In the genomic region with DNA sequence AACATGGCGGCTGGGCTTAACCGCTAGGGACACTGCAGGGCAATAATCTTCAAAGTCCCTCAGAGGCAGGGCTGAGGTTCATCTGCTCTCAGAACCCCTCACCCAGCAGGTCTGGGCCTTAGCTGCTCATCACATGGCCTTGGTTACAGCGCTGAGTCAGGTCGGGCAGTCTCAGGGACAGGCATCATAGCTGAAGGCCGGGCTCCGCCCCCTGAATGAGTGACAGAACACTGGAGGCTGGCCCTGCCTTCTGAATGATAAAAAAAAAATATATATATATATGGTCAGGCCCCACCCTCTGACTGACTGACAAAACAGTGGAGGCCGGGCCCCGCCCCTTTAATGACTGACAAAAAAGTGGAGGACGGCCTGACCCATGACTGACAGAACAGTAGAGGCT, we compare ENCODE assay signal across 9 mouse cellular contexts. TPM values are rescaled to one million over a fixed set of nuclear protein-coding genes. Genes with fewer than 3 reads are reported as not detected.
DNase-seq lines count a peak whose midpoint lies in the region; ATAC-seq and TF ChIP-seq lines count a peak whose summit lies in the region.
"Had no signal": no experiment of that assay in that cellular context is flagged by ENCODE, and none has a peak within 500 bp of the region (broad histone marks: within the 10 kb centered on the region; RNA-seq: fewer than 3 reads in every experiment).

No protein-coding gene starts in this region.

- no peaks in the 10 kb centered on the region for H3K27me3 ChIP-seq in kidney, postnatal 0 days (ENCODE audit: insufficient read depth, low read length)
- H3K27me3 ChIP-seq in forebrain, embryonic 15.5 days, result no peaks in the 10 kb centered on the region

- H3K9ac ChIP-seq in kidney, postnatal 0 days (ENCODE audit: low read depth, low read length), result no peak overlapping the region
- no peak overlapping the region for H3K9ac ChIP-seq in forebrain, embryonic 15.5 days (replicated peaks)

- DNase-seq in kidney, postnatal 0 days (ENCODE audit: low spot score), result no peak
- no peak for DNase-seq in kidney, adult 18-20 months
- peak; percentile 89 to 90 for DNase-seq in adrenal gland, postnatal 36 days
- DNase-seq in left cerebral cortex, postnatal 36 days (ENCODE audit: low spot score in 2 of 2), result no peak
- DNase-seq in embryo, embryonic 9.5 days (ENCODE audit: extremely low spot score), result no peak

- no peak for TF ChIP-seq CTCF in kidney, postnatal 0 days (IDR thresholded peaks at IDR 0.05; ENCODE audit: low read depth)

- no peaks in the 10 kb centered on the region for H3K36me3 ChIP-seq in kidney, postnatal 0 days (ENCODE audit: insufficient read depth, low read length)
- H3K36me3 ChIP-seq in forebrain, embryonic 15.5 days, result no peaks in the 10 kb centered on the region

- no peak overlapping the region for H3K27ac ChIP-seq in kidney, postnatal 0 days
- no peak overlapping the region for H3K27ac ChIP-seq in forebrain, embryonic 15.5 days (replicated peaks)

- intact Hi-C loops in left cerebral cortex, postnatal 36 days (cut with DNase I), result no loop called here

- H3K4me2 ChIP-seq in kidney, postnatal 0 days (ENCODE audit: low read length), result no peak overlapping the region
- no peak overlapping the region for H3K4me2 ChIP-seq in forebrain, embryonic 15.5 days (replicated peaks)

- H3K4me3 ChIP-seq in kidney, postnatal 0 days (replicated peaks; ENCODE audit: low read depth, low read length), result no peak overlapping the region
- H3K4me3 ChIP-seq in forebrain, embryonic 15.5 days, result no peak overlapping the region

- no peaks in the 10 kb centered on the region for H3K9me3 ChIP-seq in kidney, postnatal 0 days (replicated peaks; ENCODE audit: low read length)
- H3K9me3 ChIP-seq in forebrain, embryonic 15.5 days, result no peaks in the 10 kb centered on the region

- ATAC-seq in kidney, postnatal 0 days (replicated peaks; ENCODE audit: low FRiP score, low read depth), result peak; percentile 60
- ATAC-seq in forebrain, embryonic 15.5 days (replicated peaks), result peak; percentile 23
- ATAC-seq in megakaryocyte progenitor cell, adult 5-6 weeks (replicated peaks; ENCODE audit: poor library complexity), result peak; percentile 42
- no peak for ATAC-seq in monocyte, adult 5-6 weeks (replicated peaks; ENCODE audit: insufficient number of reproducible peaks, low FRiP score, low TSS enrichment, poor library complexity, severe bottlenecking)
- ATAC-seq: inflammation-experienced regulatory T-cells, adult 6 months had no signal

- 47% methylated on average over 9 of the region's 9 CpGs for WGBS in kidney, postnatal 0 days
- WGBS in forebrain, embryonic 15.5 days, result 36% methylated on average over 9 of the region's 9 CpGs

- H3K4me1 ChIP-seq in kidney, postnatal 0 days (replicated peaks; ENCODE audit: insufficient read depth, low read length), result no peaks in the 10 kb centered on the region; the same call in 1 of the 2 replicates
- peaks cover 32% of the 10 kb centered on the region for H3K4me1 ChIP-seq in forebrain, embryonic 15.5 days

RNA-seq across cellular contexts. Expression of a gene that starts 56.6 kb away (rescaled TPM):
- polyA plus RNA-seq in kidney, postnatal 0 days (2015; fragmentation: Nextera tagmentation; extraction: Ambion mirVana), result 4.8 and 5.0 TPM in 2 replicates
- total RNA-seq in adrenal gland, postnatal 36 days (2021), result 10 to 100 TPM; 13.2 to 18.5 TPM
- polyA plus RNA-seq in forebrain, embryonic 15.5 days (2015; fragmentation: Nextera tagmentation; extraction: Ambion mirVana), result 4.4 and 4.9 TPM in 2 replicates
- 1.6 and 2.7 TPM in 2 replicates for total RNA-seq in megakaryocyte progenitor cell, adult 5-6 weeks (2015)
- total RNA-seq in megakaryocyte progenitor cell, adult 5-6 weeks (2017), result 1.3 and 2.0 TPM in 2 replicates
- total RNA-seq in left cerebral cortex, postnatal 36 days (2021), result 10 to 100 TPM; 40.8 to 41.0 TPM
- total RNA-seq in monocyte, adult 5-6 weeks (2017), result 3.3 to 5.9 TPM (median 3.7 TPM) in 3 replicates

Comparison
In these comparisons a context has a peak if more than half of its experiments do, and no peak if none do; other contexts are left out.
1. DNase-seq: peak in adrenal gland, postnatal 36 days (2 of 2); none in kidney, postnatal 0 days (single experiment), kidney, adult 18-20 months (single experiment), left cerebral cortex, postnatal 36 days (0 of 2) and embryo, embryonic 9.5 days (single experiment).